Mouse (Mus musculus) cortical plate, adult 2 months (tissue): ENCODE data around the gene Olfr33.

Experiments
- CTCF ChIP-seq: fragments of 200-500 bp; IDR thresholded peaks from 2 replicates; pipeline ENCODE4 v1.5.1; 2011; ENCODE audit warnings: mild to moderate bottlenecking, control low read depth, low read length; ENCODE audit not compliant: insufficient read depth; ENCODE audit errors: extremely low read depth
- POLR2A ChIP-seq: fragments of 200-500 bp; IDR thresholded peaks from 2 replicates; pipeline ENCODE4 v1.6.1; 2011; ENCODE audit warnings: mild to moderate bottlenecking, low read length, control low read depth; ENCODE audit not compliant: insufficient read depth; ENCODE audit errors: extremely low read depth

DNA sequence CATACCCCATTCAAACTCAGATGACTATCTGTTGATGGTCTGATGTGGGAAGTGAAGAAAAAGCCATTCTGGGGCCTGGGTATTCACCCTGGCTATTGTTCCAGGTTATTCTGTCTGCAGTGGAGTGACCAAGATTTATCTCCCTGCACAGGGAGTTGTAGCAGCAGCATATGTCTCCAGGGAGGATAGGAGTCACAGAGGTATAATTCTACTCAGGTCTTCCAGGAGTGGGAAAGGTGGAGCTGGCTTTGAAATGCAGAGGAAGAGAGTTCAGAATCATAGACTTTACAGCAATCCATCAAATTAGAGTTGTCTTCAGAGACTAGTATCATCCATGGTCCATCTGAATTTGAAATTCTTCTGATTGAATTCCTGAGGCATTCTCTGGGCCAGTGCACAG lies 8.5 kb upstream of the Olfr33 start, which contains the start of gene Olfr559:
- no peak for TF ChIP-seq CTCF
- TF ChIP-seq POLR2A = no peak
